Mouse (Mus musculus): Measurements from ENCODE around the gene Gm42715.
A peak's percentile ranks its signal among the peaks of the same experiment; 100 is the strongest.
"Not testable (repeated sequence)": the region's sequence is repeated elsewhere in the genome, so short reads cannot be mapped to it uniquely, and the experiment has no call there.

Gene Gm42715

GRCm38 (mm10) chr7:127519284-127519683, at the start of gene Gm42715:
Gene Gm42715, plus strand, starts transcription at chr7:127519584.
- no peak for DNase-seq (ENCODE audit: low read depth)

GRCm38 (mm10) chr7:127470011-127470715, 49.2 kb upstream of the Gm42715 start:
- no peak for DNase-seq (ENCODE audit: low read depth)

- peak; percentile 95 for DNase-seq (ENCODE audit: low read depth)
These were observed 48.4 kb upstream of the Gm42715 start for GRCm38 (mm10) chr7:127470743-127471645.

GRCm38 (mm10) chr7:127471646-127472010, 47.8 kb upstream of the Gm42715 start:
- no peak for DNase-seq (ENCODE audit: low read depth)

GRCm38 (mm10) chr7:127472060-127472459, 47.3 kb upstream of the Gm42715 start:
- no peak for DNase-seq (ENCODE audit: low read depth)

GRCm38 (mm10) chr7:127473705-127474104, 45.7 kb upstream of the Gm42715 start:
- no peak for DNase-seq (ENCODE audit: low read depth)

- DNase-seq (ENCODE audit: low read depth): no peak
These were observed 44.9 kb upstream of the Gm42715 start for GRCm38 (mm10) chr7:127474378-127475070.

GRCm38 (mm10) chr7:127475186-127475740, 44.1 kb upstream of the Gm42715 start:
- DNase-seq (ENCODE audit: low read depth): no peak

- DNase-seq (ENCODE audit: low read depth): no peak
These were observed 43.0 kb upstream of the Gm42715 start for GRCm38 (mm10) chr7:127476336-127476735.

GRCm38 (mm10) chr7:127476855-127477254, 42.5 kb upstream of the Gm42715 start:
- DNase-seq (ENCODE audit: low read depth): no peak

GRCm38 (mm10) chr7:127477687-127478634, 41.4 kb upstream of the Gm42715 start:
- peak; percentile 100 for DNase-seq (ENCODE audit: low read depth)

- DNase-seq (ENCODE audit: low read depth): peak; percentile 94
These were observed 40.6 kb upstream of the Gm42715 start, which contains the start of gene Fbrs for GRCm38 (mm10) chr7:127478635-127479317. Gene Fbrs, plus strand, starts transcription at chr7:127479199.

GRCm38 (mm10) chr7:127479318-127480225, 39.8 kb upstream of the Gm42715 start:
- no peak for DNase-seq (ENCODE audit: low read depth)

GRCm38 (mm10) chr7:127480321-127480720, 39.1 kb upstream of the Gm42715 start:
- peak; percentile 75 for DNase-seq (ENCODE audit: low read depth)

- no peak for DNase-seq (ENCODE audit: low read depth)
These were observed 34.0 kb upstream of the Gm42715 start for GRCm38 (mm10) chr7:127485416-127485815.

GRCm38 (mm10) chr7:127488364-127488763, 31.0 kb upstream of the Gm42715 start:
- not testable (repeated sequence) for DNase-seq (ENCODE audit: low read depth)

GRCm38 (mm10) chr7:127489982-127490381, 29.4 kb upstream of the Gm42715 start:
- no peak for DNase-seq (ENCODE audit: low read depth)

GRCm38 (mm10) chr7:127491846-127492245, 27.5 kb upstream of the Gm42715 start:
- no peak for DNase-seq (ENCODE audit: low read depth)

- DNase-seq (ENCODE audit: low read depth): no peak
These were observed 24.7 kb upstream of the Gm42715 start for GRCm38 (mm10) chr7:127494648-127495047.
